Mouse (Mus musculus): ENCODE measurements at regions not wholly inside any gene's neighbourhood (a gene's known extent, or its start where the extent isn't known, plus 50 kb on each side); places are given as distances from the start of the nearest gene placed in this dataset.

- no peak for DNase-seq (ENCODE audit: low read depth in 1 of 2, low spot score in 2 of 2)
Measured at GRCm38 (mm10) chr8:26283957-26284356, 164.6 kb downstream of the Gm45692 start.

- no peak for DNase-seq (ENCODE audit: low read depth in 1 of 2, low spot score in 2 of 2)
Measured at GRCm38 (mm10) chr8:26287665-26288064, 168.3 kb downstream of the Gm45692 start.

- no peak for DNase-seq (ENCODE audit: low read depth in 1 of 2, low spot score in 2 of 2)
Measured at GRCm38 (mm10) chr8:26288163-26288562, 168.8 kb downstream of the Gm45692 start.

- DNase-seq (ENCODE audit: low read depth in 1 of 2, low spot score in 2 of 2): no peak
Measured at GRCm38 (mm10) chr8:26298066-26298804, 178.9 kb downstream of the Gm45692 start.

GRCm38 (mm10) chr8:26300246-26300645 lies 180.9 kb downstream of the Gm45692 start:
- DNase-seq (ENCODE audit: low read depth in 1 of 2, low spot score in 2 of 2): no peak

- DNase-seq (ENCODE audit: low read depth in 1 of 2, low spot score in 2 of 2): no peak
Measured at GRCm38 (mm10) chr8:26301961-26302360, 182.6 kb downstream of the Gm45692 start.

GRCm38 (mm10) chr8:26304566-26304965 lies 185.2 kb downstream of the Gm45692 start:
- DNase-seq (ENCODE audit: low read depth in 1 of 2, low spot score in 2 of 2): no peak

GRCm38 (mm10) chr8:26305061-26305879 lies 185.9 kb downstream of the Gm45692 start:
- no peak for DNase-seq (ENCODE audit: low read depth in 1 of 2, low spot score in 2 of 2)

- no peak for DNase-seq (ENCODE audit: low read depth in 1 of 2, low spot score in 2 of 2)
Measured at GRCm38 (mm10) chr8:26308121-26308641, 188.8 kb downstream of the Gm45692 start.

GRCm38 (mm10) chr8:26309764-26310163 lies 190.4 kb downstream of the Gm45692 start:
- DNase-seq (ENCODE audit: low read depth in 1 of 2, low spot score in 2 of 2): no peak

GRCm38 (mm10) chr8:26323606-26324350 lies 204.4 kb downstream of the Gm45692 start:
- no peak for DNase-seq (ENCODE audit: low read depth in 1 of 2, low spot score in 2 of 2)

- DNase-seq (ENCODE audit: low read depth in 1 of 2, low spot score in 2 of 2): no peak
Measured at GRCm38 (mm10) chr8:26324606-26325005, 205.3 kb downstream of the Gm45692 start.

GRCm38 (mm10) chr8:26329813-26330212 lies 210.5 kb downstream of the Gm45692 start:
- no peak for DNase-seq (ENCODE audit: low read depth in 1 of 2, low spot score in 2 of 2)

- no peak for DNase-seq (ENCODE audit: low read depth in 1 of 2, low spot score in 2 of 2)
Measured at GRCm38 (mm10) chr8:26336906-26337650, 217.7 kb downstream of the Gm45692 start.

- no peak for DNase-seq (ENCODE audit: low read depth in 1 of 2, low spot score in 2 of 2)
Measured at GRCm38 (mm10) chr8:26345078-26345477, 225.7 kb downstream of the Gm45692 start.

GRCm38 (mm10) chr8:26349231-26349630 lies 229.9 kb downstream of the Gm45692 start:
- DNase-seq (ENCODE audit: low read depth in 1 of 2, low spot score in 2 of 2): no peak

- DNase-seq (ENCODE audit: low read depth in 1 of 2, low spot score in 2 of 2): no peak
Measured at GRCm38 (mm10) chr8:26349854-26350253, 230.5 kb downstream of the Gm45692 start.

- DNase-seq (ENCODE audit: low read depth in 1 of 2, low spot score in 2 of 2): no peak
Measured at GRCm38 (mm10) chr8:26350616-26351015, 231.3 kb downstream of the Gm45692 start.

GRCm38 (mm10) chr8:26351643-26352540 lies 232.6 kb downstream of the Gm45692 start:
- no peak for DNase-seq (ENCODE audit: low read depth in 1 of 2, low spot score in 2 of 2)

Measured in monocyte, adult 2 months (primary cell).